21 mouse cellular contexts compared by ENCODE assay signal in genomic region chr1:151007747-151008146, GRCm38 (mm10). TPM values are rescaled to one million over a fixed set of nuclear protein-coding genes. Genes with fewer than 3 reads are reported as not detected.
DNase-seq lines count a peak whose midpoint lies in the region; ATAC-seq and TF ChIP-seq lines count a peak whose summit lies in the region.
"Had no signal": no experiment of that assay in that cellular context is flagged by ENCODE, and none has a peak within 500 bp of the region (broad histone marks: within the 10 kb centered on the region; RNA-seq: fewer than 3 reads in every experiment).

No protein-coding gene starts in this region.

- H3K36me3 ChIP-seq in forebrain, embryonic 14.5 days (ENCODE audit: control insufficient read depth, insufficient read depth, low read length): no peaks in the 10 kb centered on the region
- H3K36me3 ChIP-seq in forebrain, embryonic 15.5 days: no peaks in the 10 kb centered on the region
- H3K36me3 ChIP-seq in heart, postnatal 0 days (replicated peaks; ENCODE audit: control insufficient read depth, insufficient read depth, low read length): no peaks in the 10 kb centered on the region
- H3K36me3 ChIP-seq in embryonic facial prominence, embryonic 14.5 days (ENCODE audit: control insufficient read depth, insufficient read depth, low read length): no peaks in the 10 kb centered on the region
- no peaks in the 10 kb centered on the region for H3K36me3 ChIP-seq in liver, embryonic 11.5 days (ENCODE audit: control insufficient read depth, insufficient read depth, low read length)
- H3K36me3 ChIP-seq: forebrain, embryonic 10.5 days; hindbrain, embryonic 13.5 days; midbrain, embryonic 12.5 days; neural tube, embryonic 15.5 days had no signal

- H3K9me3 ChIP-seq in forebrain, embryonic 14.5 days (replicated peaks; ENCODE audit: control insufficient read depth, low read length): no peaks in the 10 kb centered on the region
- H3K9me3 ChIP-seq in forebrain, embryonic 15.5 days: no peaks in the 10 kb centered on the region
- no peaks in the 10 kb centered on the region for H3K9me3 ChIP-seq in heart, postnatal 0 days (replicated peaks; ENCODE audit: control insufficient read depth, low read length)
- H3K9me3 ChIP-seq in embryonic facial prominence, embryonic 14.5 days (ENCODE audit: control insufficient read depth, low read length): no peaks in the 10 kb centered on the region
- H3K9me3 ChIP-seq in liver, embryonic 11.5 days (ENCODE audit: control insufficient read depth, low read length): no peaks in the 10 kb centered on the region
- H3K9me3 ChIP-seq: forebrain, embryonic 10.5 days; hindbrain, embryonic 13.5 days; midbrain, embryonic 12.5 days; neural tube, embryonic 15.5 days had no signal

- DNase-seq in forebrain, embryonic 14.5 days (ENCODE audit: low spot score): peak; percentile 16
- DNase-seq in heart, postnatal 0 days (ENCODE audit: low spot score): peak; percentile 45
- DNase-seq in heart, postnatal 36 days: no peak
- DNase-seq in 3T3-L1 (ENCODE audit: low read depth, low spot score): peak; percentile 19
- DNase-seq in embryonic facial prominence, embryonic 14.5 days (ENCODE audit: low spot score): peak; percentile 74
- DNase-seq in adrenal gland, postnatal 14 days: no peak
- DNase-seq in liver, embryonic 11.5 days (ENCODE audit: low spot score): no peak
- DNase-seq: adrenal gland, adult 2 months; cerebellum, adult 11-12 months; cerebellum, postnatal 10 days; gastrocnemius, adult 2 months; kidney, adult 8-10 months; liver, postnatal 0 days; lung, postnatal 14 days; thymus, adult 2 months had no signal

- TF ChIP-seq CTCF in heart, postnatal 0 days (IDR thresholded peaks at IDR 0.05; ENCODE audit: low read depth): no peak

- no peak overlapping the region for H3K9ac ChIP-seq in forebrain, embryonic 14.5 days (ENCODE audit: low read length)
- H3K9ac ChIP-seq in forebrain, embryonic 15.5 days (replicated peaks): no peak overlapping the region
- H3K9ac ChIP-seq in heart, postnatal 0 days (replicated peaks; ENCODE audit: low read depth, low read length): no peak overlapping the region
- no peak overlapping the region for H3K9ac ChIP-seq in embryonic facial prominence, embryonic 14.5 days (ENCODE audit: low read depth, low read length)
- H3K9ac ChIP-seq in liver, embryonic 11.5 days (ENCODE audit: low read depth, low read length): no peak overlapping the region
- H3K9ac ChIP-seq: hindbrain, embryonic 13.5 days; liver, postnatal 0 days; midbrain, embryonic 12.5 days; neural tube, embryonic 15.5 days had no signal

- no peaks in the 10 kb centered on the region for H3K4me1 ChIP-seq in forebrain, embryonic 14.5 days (ENCODE audit: control insufficient read depth, insufficient read depth, low read length)
- no peaks in the 10 kb centered on the region for H3K4me1 ChIP-seq in forebrain, embryonic 15.5 days
- peaks cover 8% of the 10 kb centered on the region for H3K4me1 ChIP-seq in heart, postnatal 0 days (ENCODE audit: control insufficient read depth, insufficient read depth)
- peaks cover 24% of the 10 kb centered on the region for H3K4me1 ChIP-seq in embryonic facial prominence, embryonic 14.5 days (ENCODE audit: control insufficient read depth, insufficient read depth, low read length)
- H3K4me1 ChIP-seq in liver, embryonic 11.5 days (replicated peaks; ENCODE audit: control insufficient read depth, insufficient read depth, low read length): no peaks in the 10 kb centered on the region; the same call in 1 of the 2 replicates
- H3K4me1 ChIP-seq: hindbrain, embryonic 13.5 days; midbrain, embryonic 12.5 days; neural tube, embryonic 15.5 days had no signal

- no peak overlapping the region for H3K4me2 ChIP-seq in forebrain, embryonic 14.5 days (ENCODE audit: low read length)
- H3K4me2 ChIP-seq in forebrain, embryonic 15.5 days (replicated peaks): no peak overlapping the region
- H3K4me2 ChIP-seq in heart, postnatal 0 days (ENCODE audit: low read depth, low read length): peak overlapping the region; percentile 10; the same call in 1 of the 2 replicates
- no peak overlapping the region for H3K4me2 ChIP-seq in embryonic facial prominence, embryonic 14.5 days (ENCODE audit: low read depth, low read length)
- H3K4me2 ChIP-seq in liver, embryonic 11.5 days: no peak overlapping the region
- H3K4me2 ChIP-seq: hindbrain, embryonic 13.5 days; midbrain, embryonic 12.5 days; neural tube, embryonic 15.5 days had no signal

- no peak overlapping the region for H3K27ac ChIP-seq in forebrain, embryonic 14.5 days (ENCODE audit: low read depth, low read length)
- no peak overlapping the region for H3K27ac ChIP-seq in forebrain, embryonic 15.5 days (replicated peaks)
- peak overlapping the region; percentile 72 for H3K27ac ChIP-seq in heart, postnatal 0 days (ENCODE audit: low read depth)
- no peak overlapping the region for H3K27ac ChIP-seq in embryonic facial prominence, embryonic 14.5 days (replicated peaks; ENCODE audit: low read depth, low read length)
- H3K27ac ChIP-seq in liver, embryonic 11.5 days (ENCODE audit: low read depth, low read length): no peak overlapping the region
- H3K27ac ChIP-seq: forebrain, embryonic 10.5 days; gastrocnemius, adult 2 months; hindbrain, embryonic 13.5 days; left cerebral cortex, adult 2 months; midbrain, embryonic 12.5 days; neural tube, embryonic 15.5 days had no signal

- no peak overlapping the region for H3K4me3 ChIP-seq in forebrain, embryonic 14.5 days (ENCODE audit: low read depth, low read length)
- H3K4me3 ChIP-seq in forebrain, embryonic 15.5 days: no peak overlapping the region
- no peak overlapping the region for H3K4me3 ChIP-seq in heart, postnatal 0 days (ENCODE audit: low read depth, low read length)
- H3K4me3 ChIP-seq in embryonic facial prominence, embryonic 14.5 days (ENCODE audit: low read depth, low read length): no peak overlapping the region
- H3K4me3 ChIP-seq in liver, embryonic 11.5 days (ENCODE audit: low read depth, low read length): no peak overlapping the region
- H3K4me3 ChIP-seq: forebrain, embryonic 10.5 days; gastrocnemius, adult 2 months; hindbrain, embryonic 13.5 days; left cerebral cortex, adult 2 months; midbrain, embryonic 12.5 days; neural tube, embryonic 15.5 days had no signal

- TF ChIP-seq EP300 in heart, postnatal 0 days (IDR thresholded peaks at IDR 0.05; ENCODE audit: low read depth): no peak

- ATAC-seq in forebrain, embryonic 14.5 days: no peak
- no peak for ATAC-seq in forebrain, embryonic 15.5 days (replicated peaks)
- ATAC-seq in heart, postnatal 0 days (ENCODE audit: insufficient read depth, low read depth): peak; percentile 45; the same call in 1 of the 2 replicates
- ATAC-seq in embryonic facial prominence, embryonic 14.5 days (ENCODE audit: low read depth): no peak
- ATAC-seq in liver, embryonic 11.5 days (replicated peaks; ENCODE audit: low FRiP score): no peak
- ATAC-seq: liver, postnatal 0 days had no signal

- H3K27me3 ChIP-seq in forebrain, embryonic 14.5 days (replicated peaks; ENCODE audit: control insufficient read depth, insufficient read depth, low read length): no peaks in the 10 kb centered on the region
- no peaks in the 10 kb centered on the region for H3K27me3 ChIP-seq in forebrain, embryonic 15.5 days
- H3K27me3 ChIP-seq in heart, postnatal 0 days (ENCODE audit: control insufficient read depth, insufficient read depth, low read length): no peaks in the 10 kb centered on the region
- no peaks in the 10 kb centered on the region for H3K27me3 ChIP-seq in embryonic facial prominence, embryonic 14.5 days (replicated peaks; ENCODE audit: control insufficient read depth, insufficient read depth, low read length)
- no peaks in the 10 kb centered on the region for H3K27me3 ChIP-seq in liver, embryonic 11.5 days (replicated peaks; ENCODE audit: control insufficient read depth, insufficient read depth, low read length)
- H3K27me3 ChIP-seq: midbrain, embryonic 12.5 days; neural tube, embryonic 15.5 days had no signal

- intact Hi-C loops in heart, postnatal 36 days (cut with DNase I): loop anchor here (2.0 kb wide), 4 partner anchors 13 to 467 kb away; no protein-coding TSS in a partner anchor

- 80% methylated on average over 4 of the region's 4 CpGs for WGBS in forebrain, embryonic 14.5 days
- WGBS in forebrain, embryonic 15.5 days: 82% methylated on average over 4 of the region's 4 CpGs
- WGBS in heart, postnatal 0 days: 17% methylated on average over 4 of the region's 4 CpGs
- WGBS in embryonic facial prominence, embryonic 14.5 days: 18% methylated on average over 4 of the region's 4 CpGs
- WGBS in liver, embryonic 11.5 days: 68% methylated on average over 4 of the region's 4 CpGs

RNA-seq across cellular contexts. Expression of gene Hmcn1, which starts 14.5 kb away (rescaled TPM):
- polyA plus RNA-seq in forebrain, embryonic 14.5 days (2014; fragmentation: Nextera tagmentation; extraction: Ambion mirVana): 1.1 and 1.8 TPM in 2 replicates
- 0.66 and 1.0 TPM in 2 replicates for polyA plus RNA-seq in forebrain, embryonic 15.5 days (2015; fragmentation: Nextera tagmentation; extraction: Ambion mirVana)
- 51.0 and 59.2 TPM in 2 replicates for total RNA-seq in heart, postnatal 0 days (2014; rRNA removed; ENCODE audit: low replicate concordance)
- polyA plus RNA-seq in heart, postnatal 0 days (2015; fragmentation: Nextera tagmentation; extraction: Ambion mirVana): 18.3 and 18.9 TPM in 2 replicates
- 10 to 100 TPM; 12.9 to 13.1 TPM for total RNA-seq in heart, postnatal 36 days (2021)
- polyA plus RNA-seq in embryonic facial prominence, embryonic 14.5 days (2014; fragmentation: Nextera tagmentation; extraction: Ambion mirVana): 30.7 and 36.5 TPM in 2 replicates
- total RNA-seq in adrenal gland, postnatal 14 days (2021): 4.2 and 6.9 TPM in 2 replicates
- polyA plus RNA-seq in liver, embryonic 11.5 days (2014; fragmentation: Nextera tagmentation; extraction: Ambion mirVana): 9.9 and 11.0 TPM in 2 replicates

Comparison
In these comparisons a context has a peak if more than half of its experiments do, and no peak if none do; other contexts are left out.
1. DNase-seq: peak in forebrain, embryonic 14.5 days (single experiment), heart, postnatal 0 days (single experiment), 3T3-L1 (single experiment) and embryonic facial prominence, embryonic 14.5 days (single experiment); none in heart, postnatal 36 days (0 of 2), adrenal gland, postnatal 14 days (single experiment) and liver, embryonic 11.5 days (single experiment).